Mouse (Mus musculus) right cerebral cortex, postnatal 25 days (tissue): Measurements from ENCODE around the gene Pgghg.

Experiments used
- DNase-seq: peaks from one replicate; pipeline ENCODE4 v3.0.0; 2022

The Pgghg gene

GRCm38 (mm10) chr7:140923070-140923775, 18.0 kb upstream of the Pgghg start:
- no peak for DNase-seq

GRCm38 (mm10) chr7:140927181-140927580, 14.0 kb upstream of the Pgghg start:
- DNase-seq, result no peak

- DNase-seq, result no peak
These were observed 2.8 kb upstream of the Pgghg start for GRCm38 (mm10) chr7:140938436-140938835.

- no peak for DNase-seq
These were observed 2.3 kb upstream of the Pgghg start for GRCm38 (mm10) chr7:140938896-140939295.

GRCm38 (mm10) chr7:140939669-140940171, 1.5 kb upstream of the Pgghg start:
- no peak for DNase-seq

GRCm38 (mm10) chr7:140942341-140942740, 1.1 kb downstream of the Pgghg start:
- no peak for DNase-seq

- DNase-seq, result no peak
These were observed 1.6 kb downstream of the Pgghg start for GRCm38 (mm10) chr7:140942811-140943210.

GRCm38 (mm10) chr7:140943356-140943755, 2.2 kb downstream of the Pgghg start:
- no peak for DNase-seq

- no peak for DNase-seq
These were observed 3.0 kb downstream of the Pgghg start for GRCm38 (mm10) chr7:140944236-140944635.

- DNase-seq, result no peak
These were observed 4.1 kb downstream of the Pgghg start for GRCm38 (mm10) chr7:140945247-140945646.

GRCm38 (mm10) chr7:140946311-140946710, 5.1 kb downstream of the Pgghg start:
- no peak for DNase-seq

- no peak for DNase-seq
These were observed 5.8 kb downstream of the Pgghg start for GRCm38 (mm10) chr7:140946980-140947379.

GRCm38 (mm10) chr7:140948161-140948560, 7.0 kb downstream of the Pgghg start:
- DNase-seq, result no peak

GRCm38 (mm10) chr7:140949255-140949654, 8.1 kb downstream of the Pgghg start:
- no peak for DNase-seq

GRCm38 (mm10) chr7:140949824-140950530, 8.8 kb downstream of the Pgghg start, which contains the start of gene Ifitm5:
TSS of gene Ifitm5 (minus strand) at chr7:140950291.
- DNase-seq, result no peak

- DNase-seq, result no peak
These were observed 9.9 kb downstream of the Pgghg start for GRCm38 (mm10) chr7:140951051-140951450.

- DNase-seq, result no peak
These were observed 10.6 kb downstream of the Pgghg start for GRCm38 (mm10) chr7:140951765-140952164.

GRCm38 (mm10) chr7:140952441-140952840, 11.2 kb downstream of the Pgghg start:
- DNase-seq, result no peak

- DNase-seq, result no peak
These were observed 11.9 kb downstream of the Pgghg start for GRCm38 (mm10) chr7:140953133-140953532.

GRCm38 (mm10) chr7:140953800-140954732, 12.9 kb downstream of the Pgghg start:
- DNase-seq, result no peak

GRCm38 (mm10) chr7:140954733-140955071, 13.5 kb downstream of the Pgghg start:
- DNase-seq, result no peak

GRCm38 (mm10) chr7:140955342-140955741, 14.2 kb downstream of the Pgghg start:
- DNase-seq, result no peak
